Mouse (Mus musculus) brown adipose tissue, adult 24 weeks (tissue): ENCODE measurements around the gene Sucnr1. TPM values are rescaled to one million over a fixed set of nuclear protein-coding genes. Genes with fewer than 3 reads are reported as not detected.

ENCODE experiments used
- polyA plus RNA-seq: library from polyadenylated mRNA; stranded (reverse); fragments of >200 nt; gene quantifications from 2 replicates; pipeline ENCODE4 v1.2.4, GENCODE M21; 2012; ENCODE audit not compliant: missing spikeins, insufficient read depth, insufficient read length

Sucnr1 gene
- polyA plus RNA-seq, 1 experiment = 15.1 TPM

Other genes starting within 250 kb of the Sucnr1 start
- not detected in 2 replicates for gene Gm8298, start 220.8 kb upstream of the Sucnr1 start, polyA plus RNA-seq
- gene C130079G13Rik, start 156.7 kb upstream of the Sucnr1 start, polyA plus RNA-seq = not detected in 2 replicates
- gene Aadacl2, start 75.1 kb upstream of the Sucnr1 start, polyA plus RNA-seq = not detected in 2 replicates
- not detected in 2 replicates for gene Aadac, start 56.2 kb upstream of the Sucnr1 start, polyA plus RNA-seq